Mouse (Mus musculus) lung, postnatal 0 days (tissue): ENCODE data around the gene Reep6.

Source experiments
- CTCF ChIP-seq: IDR thresholded peaks from 2 replicates; pipeline ENCODE4 v1.5.1; 2016; ENCODE audit warnings: antibody characterized with exemption, mild to moderate bottlenecking
- EP300 ChIP-seq: IDR thresholded peaks from 2 replicates; pipeline ENCODE4 v1.6.1; 2016; ENCODE audit warnings: antibody characterized with exemption, mild to moderate bottlenecking, control low read depth

- TF ChIP-seq EP300 (peak; percentile 45; the same call in 1 of the 2 replicates), CTCF (no peak; the same call in 1 of the 2 replicates)
Measured at GRCm38 (mm10) chr10:80302471-80302881, 27.3 kb upstream of the Reep6 start.
